Mouse (Mus musculus) thymus, adult 2 months (tissue): ENCODE results near the gene Fbxo40. TPM values are rescaled to one million over a fixed set of nuclear protein-coding genes. Genes with fewer than 3 reads are reported as not detected.

Experiments
- DNase-seq: peaks from one replicate; pipeline ENCODE4 v3.0.0; 2021
- H3K27ac ChIP-seq: fragments of 200-500 bp; 2 replicates; pipeline ENCODE4 v1.5.1; 2012; ENCODE audit warnings: low read length, control low read depth; ENCODE audit not compliant: control insufficient read depth, insufficient read depth
- H3K27me3 ChIP-seq: fragments of 200-500 bp; 2 replicates; pipeline ENCODE4 v1.6.1; 2012; ENCODE audit warnings: mild to moderate bottlenecking, low read length, moderate library complexity, mixed read lengths; ENCODE audit not compliant: control insufficient read depth, insufficient read depth
- H3K36me3 ChIP-seq: fragments of 200-500 bp; 2 replicates; pipeline ENCODE4 v1.6.1; 2012; ENCODE audit warnings: mild to moderate bottlenecking, low read length, moderate library complexity; ENCODE audit not compliant: control insufficient read depth, insufficient read depth
- H3K4me1 ChIP-seq: fragments of 200-500 bp; replicated peaks from 2 replicates; pipeline ENCODE4 v1.6.1; 2012; ENCODE audit warnings: low read length; ENCODE audit not compliant: control insufficient read depth, insufficient read depth
- H3K4me3 ChIP-seq: fragments of 200-500 bp; 2 replicates; pipeline ENCODE4 v1.5.1; 2012; ENCODE audit warnings: mild to moderate bottlenecking, low read length, control low read depth, moderate library complexity; ENCODE audit not compliant: control insufficient read depth, insufficient read depth
- CTCF ChIP-seq: fragments of 200-500 bp; IDR thresholded peaks from 2 replicates; pipeline ENCODE4 v1.5.1; 2012; ENCODE audit warnings: mild to moderate bottlenecking, control low read depth, low read length, moderate library complexity, borderline replicate concordance; ENCODE audit not compliant: control insufficient read depth, poor library complexity, insufficient read depth; ENCODE audit errors: extremely low read depth
- POLR2A ChIP-seq: fragments of 200-500 bp; IDR thresholded peaks from 2 replicates; pipeline ENCODE4 v1.6.1; 2012; ENCODE audit warnings: mild to moderate bottlenecking, low read length, control low read depth, moderate library complexity; ENCODE audit not compliant: control insufficient read depth, poor library complexity, insufficient read depth; ENCODE audit errors: extremely low read depth
- WGBS: fragments of 180-500 bp; shearing (Covaris S2); methylation state at CpG from one replicate; pipeline ENCODE4 v1.1.7; 2018; 5-methylcytosine and 5-hydroxymethylcytosine counted together
- polyA plus RNA-seq: library from polyadenylated mRNA; depleted of rRNA; stranded (reverse); fragments of >200 nt; gene quantifications from 2 replicates; pipeline ENCODE4 v1.2.3, GENCODE M21; 2012; rRNA removed

Gene Fbxo40
- 0.96 and 2.3 TPM in 2 replicates for polyA plus RNA-seq

GRCm38 (mm10) chr16:36989999-36990625 lies at the start of gene Fbxo40:
TSS of gene Fbxo40 (minus strand) at chr16:36990467.
- no peak for DNase-seq
- H3K36me3 ChIP-seq = no peaks in the 10 kb centered on the region
- no peak for TF ChIP-seq CTCF
- TF ChIP-seq POLR2A = no peak
- peaks cover 3% of the 10 kb centered on the region for H3K4me1 ChIP-seq
- H3K27me3 ChIP-seq = no peaks in the 10 kb centered on the region
- no peak within 1 kb of the TSS for H3K4me3 ChIP-seq
- WGBS = 72% methylated on average over 18 of the region's 18 CpGs
- no peak within 1 kb of the TSS for H3K27ac ChIP-seq

GRCm38 (mm10) chr16:37034751-37035150 lies 44.5 kb upstream of the Fbxo40 start:
- no peak overlapping the region for H3K27ac ChIP-seq
- H3K4me1 ChIP-seq = no peaks in the 10 kb centered on the region
- DNase-seq = no peak
- TF ChIP-seq POLR2A (no peak), CTCF (no peak)
- H3K4me3 ChIP-seq = no peak overlapping the region
- no peaks in the 10 kb centered on the region for H3K27me3 ChIP-seq
- peaks cover 9% of the 10 kb centered on the region; the same call in 1 of the 2 replicates for H3K36me3 ChIP-seq
- WGBS = 97% methylated on average over 8 of the region's 8 CpGs

- no peaks in the 10 kb centered on the region for H3K4me1 ChIP-seq
- TF ChIP-seq POLR2A (no peak), CTCF (no peak)
Measured at GRCm38 (mm10) chr16:37031996-37032395, 41.7 kb upstream of the Fbxo40 start.

GRCm38 (mm10) chr16:37027581-37027980 lies 37.3 kb upstream of the Fbxo40 start:
- Histone ChIP-seq H3K36me3 (peaks cover under 1% of the 10 kb centered on the region), H3K4me3 (no peak overlapping the region), H3K27ac (no peak overlapping the region), H3K4me1 (no peaks in the 10 kb centered on the region), H3K27me3 (no peaks in the 10 kb centered on the region)
- TF ChIP-seq POLR2A (no peak), CTCF (no peak)
- 76% methylated on average over 3 of the region's 3 CpGs for WGBS
- no peak for DNase-seq

More at GRCm38 (mm10) chr16:37031996-37032395, 41.7 kb upstream of the Fbxo40 start:
- no peak for DNase-seq
- H3K4me3 ChIP-seq = no peak overlapping the region
- no peaks in the 10 kb centered on the region for H3K27me3 ChIP-seq
- H3K27ac ChIP-seq = no peak overlapping the region
- H3K36me3 ChIP-seq = peaks cover 9% of the 10 kb centered on the region; the same call in 1 of the 2 replicates
- WGBS = 83% methylated on average over 3 of the region's 3 CpGs

DNA sequence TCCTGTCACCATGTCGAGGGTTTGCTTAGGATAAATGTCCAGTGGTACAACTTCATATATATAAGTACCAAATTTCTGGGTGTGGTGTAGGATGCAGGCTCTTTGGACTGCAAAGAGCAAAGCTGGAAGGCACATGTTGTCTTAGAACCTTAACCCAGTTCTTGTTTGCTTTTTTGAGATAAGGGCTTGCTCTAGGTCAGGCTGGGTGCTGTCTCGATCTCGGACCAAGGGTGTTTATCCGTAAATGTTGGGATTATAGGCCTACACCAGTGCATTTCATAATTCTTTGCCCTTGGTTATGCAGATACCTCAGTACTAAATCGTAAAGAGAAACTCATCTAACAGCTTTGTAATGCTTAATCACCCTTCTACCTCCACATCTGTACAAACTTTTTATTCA lies 22.1 kb upstream of the Fbxo40 start:
- no peaks in the 10 kb centered on the region; the same call in 1 of the 2 replicates for H3K36me3 ChIP-seq
- peaks cover 7% of the 10 kb centered on the region for H3K4me1 ChIP-seq
- no peak for TF ChIP-seq POLR2A
- no peak for TF ChIP-seq CTCF
- no peak overlapping the region for H3K27ac ChIP-seq
- WGBS = 66% methylated on average over 5 of the region's 5 CpGs
- H3K4me3 ChIP-seq = peak overlapping the region; percentile 84
- DNase-seq = no peak
- no peaks in the 10 kb centered on the region for H3K27me3 ChIP-seq

DNA sequence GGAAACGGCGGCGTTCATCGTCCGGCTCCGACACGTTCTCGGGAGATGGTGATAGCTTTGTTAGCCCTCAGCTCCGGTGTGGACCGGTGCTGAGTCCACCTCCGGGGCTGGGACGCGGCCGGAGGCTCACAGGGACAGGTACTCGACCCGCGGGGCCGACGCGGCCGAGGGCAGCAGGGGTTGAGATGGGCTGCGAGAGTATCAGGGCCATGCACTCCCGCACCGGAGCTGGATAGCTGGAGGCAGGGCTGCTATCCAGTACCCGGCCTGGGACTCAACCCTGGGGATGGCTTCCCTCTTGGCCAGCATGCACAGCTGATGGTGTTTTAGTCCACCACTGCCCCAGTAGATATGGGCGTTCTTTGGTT lies 21.6 kb upstream of the Fbxo40 start:
- peaks cover 7% of the 10 kb centered on the region for H3K4me1 ChIP-seq
- H3K27me3 ChIP-seq = no peaks in the 10 kb centered on the region
- DNase-seq = no peak
- under 1% methylated on average over 26 of the region's 26 CpGs for whole genome bisulfite sequencing
- H3K36me3 ChIP-seq = no peaks in the 10 kb centered on the region; the same call in 1 of the 2 replicates
- TF ChIP-seq CTCF = no peak
- TF ChIP-seq POLR2A = no peak
- H3K27ac ChIP-seq = no peak overlapping the region
- peak overlapping the region; percentile 84 for H3K4me3 ChIP-seq
